Mouse (Mus musculus): Measurements from ENCODE around the gene Tbc1d4.

The Tbc1d4 gene

GRCm38 (mm10) chr14:101428805-101429516 lies 180.0 kb downstream of the Tbc1d4 start:
- 14% methylated on average over 3 of the region's 3 CpGs for WGBS

GRCm38 (mm10) chr14:101417679-101418078 lies 191.3 kb downstream of the Tbc1d4 start:
- 81% methylated on average over 2 of the region's 2 CpGs for WGBS

Data from cerebral cortex, adult 2 months (tissue).